Mouse (Mus musculus) yolk sac, embryonic 10.5 days (tissue): ENCODE results near the gene 4930535I16Rik.
A peak's percentile ranks its signal among the peaks of the same experiment; 100 is the strongest.
"Not testable (repeated sequence)": the region's sequence is repeated elsewhere in the genome, so short reads cannot be mapped to it uniquely, and the experiment has no call there.

Experiments
- DNase-seq: peaks from one replicate; pipeline ENCODE4 v3.0.0-alpha.2; 2017; ENCODE audit warnings: low spot score

The 4930535I16Rik gene

DNA sequence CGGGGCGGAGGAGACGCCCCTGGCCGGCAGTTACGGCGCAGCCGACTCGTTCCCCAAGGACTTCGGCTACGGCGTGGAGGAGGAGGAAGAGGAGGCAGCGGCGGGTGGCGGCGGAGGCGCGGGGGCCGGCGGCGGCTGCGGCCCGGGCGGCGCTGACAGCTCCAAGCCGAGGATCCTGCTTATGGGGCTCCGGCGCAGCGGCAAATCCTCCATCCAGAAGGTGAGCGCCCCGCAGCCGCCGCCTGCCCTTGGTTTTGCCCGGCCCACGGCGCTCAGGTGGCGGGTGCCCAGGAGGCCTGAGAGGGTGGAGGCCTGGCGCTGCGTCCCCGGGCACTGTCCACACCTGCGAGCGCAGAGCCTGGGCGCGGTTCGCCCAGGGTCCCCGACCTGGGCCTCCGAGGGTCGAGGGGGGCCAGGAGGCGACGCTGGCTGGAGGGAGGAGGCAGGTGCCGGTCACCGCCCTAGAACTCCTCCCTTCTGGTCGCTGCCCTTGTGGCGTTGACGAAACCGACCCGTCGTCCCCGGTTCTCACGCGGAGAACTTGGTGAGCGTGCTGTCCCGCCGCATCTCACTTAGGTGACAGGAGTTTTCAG, at the start of gene 4930535I16Rik:
TSS of gene 4930535I16Rik (minus strand) at position 475 of the 593 bp plus-strand sequence.
- DNase-seq, result peak; percentile 55

DNA sequence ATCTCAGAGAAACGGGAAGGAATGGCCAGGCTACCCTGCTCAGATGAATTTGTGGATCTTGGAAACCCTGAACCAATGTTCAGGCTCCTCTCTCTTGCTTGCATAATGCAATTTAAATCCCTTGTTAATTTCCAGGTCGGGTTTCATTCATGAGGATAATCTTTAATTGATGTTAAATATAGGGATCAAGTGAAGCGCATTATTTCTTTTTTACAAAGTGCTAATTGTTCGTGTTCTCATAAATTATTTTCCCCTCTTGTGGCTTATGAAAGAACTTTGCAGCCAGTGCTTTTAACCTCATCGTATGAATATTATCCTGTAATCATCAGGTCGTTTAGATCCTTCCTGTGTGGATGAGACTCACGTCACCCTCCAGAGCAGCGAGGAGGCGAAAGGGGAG, 44.9 kb upstream of the 4930535I16Rik start:
- DNase-seq, result no peak

DNA sequence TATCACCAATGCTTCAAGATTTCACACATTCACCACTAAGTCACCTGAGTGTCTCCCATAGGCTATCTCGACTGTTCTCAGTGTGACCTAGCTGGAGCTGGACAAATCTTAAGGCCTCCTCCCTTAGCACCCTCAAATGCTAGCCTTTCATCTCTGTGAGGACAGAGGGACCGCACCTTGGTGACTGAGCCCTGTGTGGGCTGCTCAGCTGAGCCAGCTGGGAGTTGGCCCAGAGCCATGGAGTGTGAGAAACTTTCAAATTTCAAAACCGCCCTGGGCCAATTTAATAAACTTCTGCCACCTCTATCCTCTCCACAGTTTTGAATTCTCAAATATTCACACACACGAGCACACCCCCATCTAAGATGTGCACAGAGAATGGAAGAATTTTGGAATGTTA, 43.1 kb upstream of the 4930535I16Rik start:
- no peak for DNase-seq

DNA sequence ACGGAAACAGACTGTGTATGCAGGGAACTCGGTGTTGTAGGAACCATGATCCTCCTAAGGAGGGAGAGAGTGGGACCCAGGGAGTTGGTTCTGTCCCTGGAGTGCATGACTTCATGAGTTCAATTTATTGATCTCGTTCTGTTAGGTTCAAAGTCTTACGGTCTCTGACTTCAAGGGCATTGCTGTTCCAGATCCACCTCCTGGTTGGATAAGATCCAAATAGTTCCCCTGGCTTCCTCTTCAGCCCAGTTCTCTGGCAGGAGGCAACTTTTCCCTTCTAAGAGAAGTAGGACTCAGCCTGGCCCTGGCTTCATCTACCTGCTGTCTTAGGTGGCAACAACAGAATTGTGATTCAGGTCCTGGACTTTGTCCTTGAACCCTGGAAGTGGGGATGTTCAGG, 40.1 kb upstream of the 4930535I16Rik start:
- DNase-seq, result no peak

DNA sequence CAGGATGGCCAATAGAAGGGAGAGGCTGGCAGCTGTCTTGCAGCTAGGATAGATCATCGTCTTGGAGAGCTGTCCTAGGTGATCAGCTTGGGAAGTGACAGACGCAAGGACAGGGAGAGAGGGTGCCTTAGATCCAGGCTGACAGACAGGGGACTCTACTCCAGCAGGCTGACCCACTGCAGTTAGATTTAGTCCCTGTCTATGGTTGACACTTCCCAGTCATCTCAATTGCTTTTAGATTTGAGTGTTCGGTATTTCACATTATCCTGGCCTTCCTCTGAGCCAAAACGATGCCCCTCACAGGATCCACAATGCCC, 39.6 kb upstream of the 4930535I16Rik start:
- no peak for DNase-seq

DNA sequence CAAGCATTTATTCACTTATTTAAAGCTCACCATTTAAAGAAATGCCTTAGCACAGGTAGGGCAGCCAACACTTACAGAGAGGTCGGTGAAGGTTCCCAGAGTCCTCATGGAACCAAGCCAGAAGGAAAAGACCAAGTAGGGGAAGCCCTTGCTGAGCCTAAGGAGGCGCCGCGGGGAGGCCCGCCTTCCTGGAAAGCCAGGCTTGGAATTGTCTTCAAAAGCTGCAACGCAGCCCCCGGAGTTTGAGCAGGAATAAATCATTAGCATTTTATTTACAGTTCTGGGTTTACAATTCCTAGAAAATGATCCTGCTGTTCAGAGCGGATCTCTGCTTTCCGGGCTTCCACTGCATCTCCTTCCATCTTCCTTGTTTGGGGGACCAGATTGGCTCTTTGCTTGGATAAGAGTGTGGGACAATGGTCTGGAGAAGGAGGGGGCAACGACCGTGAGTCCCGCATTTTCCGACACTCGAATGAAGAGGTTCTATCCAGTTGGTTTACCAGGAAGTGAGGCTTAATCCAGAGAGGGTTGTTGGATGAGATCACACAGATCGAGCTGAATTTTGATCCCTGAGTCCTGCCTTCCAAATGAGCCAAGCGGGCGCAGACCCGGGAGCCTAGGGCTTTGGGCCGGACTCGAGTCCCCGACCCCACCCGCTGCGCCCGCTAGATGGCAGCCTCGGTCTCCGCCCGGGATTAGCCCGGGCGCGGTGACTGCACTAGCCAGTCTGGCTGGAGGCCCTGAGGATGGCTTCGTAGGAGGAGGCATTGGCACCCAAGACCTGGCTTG, 39.1 kb upstream of the 4930535I16Rik start:
- DNase-seq, result peak; percentile 67

DNA sequence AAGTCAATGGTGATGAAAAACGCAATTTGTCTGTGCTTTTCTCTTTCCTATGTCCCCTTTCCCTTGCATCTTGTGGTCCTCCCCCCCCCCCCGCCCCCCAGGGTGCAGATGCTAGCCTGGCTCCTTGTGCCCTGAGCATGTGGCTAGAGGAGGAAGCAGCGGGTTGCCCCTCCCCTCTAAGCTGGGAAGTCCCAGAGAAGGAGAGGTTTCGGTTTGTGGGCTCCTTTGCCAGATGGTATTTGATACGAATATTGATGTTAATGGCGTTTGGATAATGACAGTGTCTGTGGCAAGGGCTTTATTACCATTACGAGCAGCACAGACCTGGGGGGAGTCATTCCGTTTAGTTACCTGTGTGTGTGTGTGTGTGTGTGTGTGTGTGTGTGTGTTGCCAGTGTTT, 34.2 kb upstream of the 4930535I16Rik start:
- no peak for DNase-seq

DNA sequence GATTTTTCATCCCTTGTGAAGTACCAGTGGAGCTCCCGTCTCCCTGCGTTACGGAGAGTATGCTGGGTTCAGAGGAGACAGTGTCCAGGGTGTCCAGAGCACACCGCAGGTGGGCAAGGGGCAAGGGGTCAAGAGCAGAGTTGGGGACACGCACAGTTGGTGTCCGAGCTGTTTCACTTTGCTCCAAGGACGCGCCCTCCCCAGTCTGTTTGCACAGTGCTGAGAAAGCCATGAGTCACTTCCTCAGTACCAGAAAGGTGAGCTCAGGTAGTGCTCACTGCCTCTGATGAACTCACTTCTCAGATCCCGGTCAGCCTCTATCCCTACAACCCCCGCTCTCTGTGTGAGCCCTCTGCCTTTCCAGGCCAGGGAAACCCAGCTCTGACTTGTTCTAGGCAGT, 31.8 kb upstream of the 4930535I16Rik start:
- DNase-seq, result peak; percentile 59

DNA sequence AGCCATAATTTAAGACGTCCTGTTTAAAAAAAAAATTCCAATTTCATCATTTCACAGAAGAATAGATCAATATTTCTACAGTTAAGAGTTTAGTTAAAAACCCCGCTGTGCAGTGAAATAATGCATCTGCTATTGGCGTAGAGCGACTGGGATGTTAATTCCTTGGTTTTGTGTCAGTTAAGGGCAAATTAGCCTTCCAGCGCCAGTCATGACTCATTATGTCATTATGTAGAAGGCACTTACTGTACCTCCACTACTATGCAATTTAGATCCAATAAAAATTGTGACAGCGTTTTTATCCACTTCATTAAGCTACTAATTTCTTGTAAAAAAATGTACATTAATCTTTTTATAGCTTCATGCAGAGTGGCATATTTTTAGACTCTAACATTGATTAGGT, 31.1 kb upstream of the 4930535I16Rik start:
- no peak for DNase-seq

DNA sequence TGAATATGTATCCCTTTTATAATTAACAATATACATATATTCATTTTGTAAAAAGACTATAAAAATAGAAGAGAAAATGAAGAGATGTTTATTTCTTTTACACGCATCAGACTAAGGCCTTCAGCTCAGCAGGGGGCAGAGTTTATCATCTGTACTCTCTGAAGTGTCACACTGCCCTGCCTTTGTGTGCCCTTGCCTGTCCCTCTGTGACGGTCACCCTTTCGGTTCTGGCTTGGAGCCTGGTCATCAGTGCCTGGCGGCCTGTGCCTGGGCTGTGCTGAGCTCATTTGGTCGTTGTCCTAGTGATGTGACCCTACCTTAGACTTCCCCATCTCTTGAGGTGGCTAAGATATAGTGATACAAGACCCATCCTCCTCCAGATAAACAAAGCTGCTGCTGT, 29.3 kb upstream of the 4930535I16Rik start:
- no peak for DNase-seq

DNA sequence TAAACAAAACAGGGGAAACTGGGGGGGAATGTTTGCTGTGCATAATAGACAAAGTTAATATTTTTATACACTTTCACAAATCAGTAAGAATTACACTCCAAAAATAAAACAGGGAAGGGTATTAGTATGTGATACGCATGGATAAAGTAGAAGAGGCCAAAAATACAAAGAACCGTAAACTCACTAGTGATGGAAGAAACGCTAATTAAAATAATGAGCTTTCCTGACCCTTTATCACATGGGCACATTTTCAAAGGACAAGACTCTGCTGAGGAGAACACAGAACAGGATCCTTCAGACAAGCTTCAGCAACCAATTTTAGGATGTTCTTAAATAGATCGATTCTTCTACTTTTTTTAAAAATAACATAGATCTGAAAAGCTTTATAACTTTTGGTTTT, 28.9 kb upstream of the 4930535I16Rik start:
- no peak for DNase-seq

DNA sequence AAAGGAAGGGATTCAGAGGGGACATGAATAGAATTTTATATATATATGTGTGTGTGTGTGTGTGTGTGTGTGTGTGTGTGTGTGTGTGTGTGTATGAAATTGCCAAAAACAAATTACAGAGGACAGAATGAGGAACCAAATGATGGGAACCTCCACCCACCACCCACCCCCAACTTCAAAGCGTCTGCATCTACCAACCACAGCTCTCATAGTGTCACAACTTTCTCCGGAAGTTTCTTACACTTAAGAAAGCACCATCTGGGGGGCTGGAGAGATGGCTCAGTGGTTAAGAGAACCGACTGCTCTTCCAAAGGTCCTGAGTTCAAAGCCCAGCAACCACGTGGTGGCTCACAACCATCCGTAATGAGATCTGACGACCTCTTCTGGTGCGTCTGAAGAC, 23.1 kb upstream of the 4930535I16Rik start:
- not testable (repeated sequence) for DNase-seq

DNA sequence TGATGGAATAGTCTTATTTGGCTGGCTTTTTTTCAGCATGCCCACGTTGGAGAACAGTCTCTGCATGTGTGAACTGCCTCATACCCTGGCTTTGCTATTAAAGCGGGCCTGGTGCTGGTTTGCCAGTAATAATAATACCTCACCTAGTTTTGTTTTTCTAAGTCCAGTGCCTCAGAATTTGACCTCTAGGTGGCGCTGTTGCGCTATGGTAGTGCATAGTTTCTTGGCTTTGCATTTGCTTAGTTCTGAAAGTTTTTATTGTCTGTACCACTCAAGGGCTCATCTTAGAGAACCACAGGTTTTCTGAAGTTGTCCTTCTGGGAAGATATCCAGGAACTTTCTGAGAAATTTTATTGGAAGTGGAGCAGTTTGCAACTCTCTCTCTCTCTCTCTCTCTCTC, 22.0 kb upstream of the 4930535I16Rik start:
- DNase-seq, result peak; percentile 53

DNA sequence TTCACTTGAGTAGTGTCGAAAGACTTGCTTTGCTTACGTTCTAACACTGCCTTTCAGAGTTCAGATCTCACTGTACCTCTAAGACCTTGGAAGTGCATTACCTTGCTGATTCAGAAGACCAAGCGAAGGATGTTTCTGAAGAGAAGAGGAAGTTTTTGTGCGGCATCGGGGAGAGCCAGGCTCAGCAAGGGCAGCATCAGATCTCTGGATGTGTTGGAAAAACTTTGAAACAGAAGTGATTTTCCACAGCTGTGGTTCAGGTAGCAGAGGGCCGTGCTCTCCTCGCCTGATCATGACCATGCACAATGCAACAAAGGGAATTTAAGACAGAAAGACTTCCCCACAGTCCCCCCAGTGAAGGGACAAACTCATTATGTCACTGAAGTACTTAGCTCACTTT, 18.2 kb upstream of the 4930535I16Rik start:
- no peak for DNase-seq

DNA sequence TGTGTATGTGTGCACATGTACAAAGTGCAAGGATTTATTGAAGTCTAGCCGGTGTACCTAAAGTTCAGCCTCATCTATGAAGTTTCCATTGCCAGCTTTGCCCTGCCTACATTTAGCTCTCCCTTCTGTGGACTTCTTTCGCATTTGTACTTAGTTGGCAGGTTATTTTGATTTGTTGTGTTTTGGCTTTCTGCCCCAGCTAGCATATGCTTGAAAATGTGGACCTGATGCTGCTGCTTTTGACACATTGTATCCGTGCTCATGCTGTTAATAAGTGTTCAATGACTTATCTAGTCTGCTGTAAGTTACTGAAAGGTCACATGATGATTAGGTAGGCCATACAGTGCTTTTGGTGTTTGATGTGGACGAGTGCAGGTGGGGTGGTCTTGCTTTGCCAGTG, 16.5 kb upstream of the 4930535I16Rik start:
- no peak for DNase-seq

DNA sequence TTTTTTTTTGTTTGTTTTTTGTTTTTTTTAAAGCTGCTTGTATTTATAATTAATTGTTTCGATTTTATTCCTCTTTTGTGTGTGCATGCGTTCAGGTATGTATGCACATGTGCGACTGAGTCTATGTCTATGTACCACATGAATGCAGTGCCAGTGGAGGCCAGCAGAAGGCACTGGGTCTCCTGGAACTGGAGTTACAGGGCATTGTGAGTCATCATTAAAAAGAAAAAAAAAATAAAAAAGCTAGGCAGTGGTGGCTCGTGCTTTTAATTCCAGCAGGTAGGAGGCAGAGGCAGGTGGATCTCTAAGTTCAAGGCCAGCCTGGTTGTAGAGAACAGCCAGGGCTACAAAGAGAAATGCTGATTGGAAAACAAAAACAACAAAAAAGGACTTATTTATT, 12.2 kb upstream of the 4930535I16Rik start:
- no peak for DNase-seq

DNA sequence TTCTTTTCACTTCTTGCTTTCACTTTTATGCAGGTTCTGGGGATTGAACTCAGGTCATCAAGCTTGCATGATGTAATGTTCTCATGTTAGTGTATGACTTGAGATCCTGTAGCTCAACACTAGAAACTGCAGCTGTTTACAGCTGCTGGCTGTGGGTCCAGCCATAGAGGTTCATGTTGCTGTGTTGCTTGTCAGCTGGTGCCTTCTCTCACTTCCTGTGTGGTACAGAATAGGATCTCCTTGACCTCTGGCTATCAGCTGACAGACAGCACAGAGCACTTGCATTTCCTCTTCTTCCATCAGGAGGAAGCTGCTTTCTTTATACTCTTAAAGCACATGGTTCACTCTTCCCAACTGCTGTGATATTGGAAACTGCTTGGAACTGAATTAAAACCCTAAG, 10.1 kb upstream of the 4930535I16Rik start:
- no peak for DNase-seq

DNA sequence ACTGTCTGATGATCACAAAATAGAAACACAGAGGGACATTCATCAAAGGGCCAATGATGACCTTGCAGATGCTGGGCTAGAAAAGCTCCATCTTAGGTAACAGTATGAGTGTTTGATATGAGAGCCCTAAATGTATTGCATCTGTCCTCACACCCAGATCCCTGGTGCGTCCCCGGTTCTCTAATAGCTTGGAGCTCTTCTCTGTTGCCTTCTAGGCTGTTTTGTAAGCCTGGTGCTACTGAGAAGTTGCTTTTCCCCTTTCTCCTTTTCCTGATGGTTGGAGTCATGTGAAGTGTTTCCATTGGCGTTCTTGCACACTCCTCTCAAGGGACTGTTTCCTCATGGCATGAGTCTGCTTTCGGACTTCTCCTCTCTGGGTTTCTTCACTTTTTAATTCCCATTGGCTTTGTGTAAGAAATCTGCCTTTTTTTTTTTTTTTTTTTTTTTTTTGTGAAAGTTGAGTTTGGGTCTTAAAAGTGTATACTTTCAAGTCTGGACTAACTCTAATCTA, 3.3 kb upstream of the 4930535I16Rik start:
- DNase-seq, result no peak

DNA sequence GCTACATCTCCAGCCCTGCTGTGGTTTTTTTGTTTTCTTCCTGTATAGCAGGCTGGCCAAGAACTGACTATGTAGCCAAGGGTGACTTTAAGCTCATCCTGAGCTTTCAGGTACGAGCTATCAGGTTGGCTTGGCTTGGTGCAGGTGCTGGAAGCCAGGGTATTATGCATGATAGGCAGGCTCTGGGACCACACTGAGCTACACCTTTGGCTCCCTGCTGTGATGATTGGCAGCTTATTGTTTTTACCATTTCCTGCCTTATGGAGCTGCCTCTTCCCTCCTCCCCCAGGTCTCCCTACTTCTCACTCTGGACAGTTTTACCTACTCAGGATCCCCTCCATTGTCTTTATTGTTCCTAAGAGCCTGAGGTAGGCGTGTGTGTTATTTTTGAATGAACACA, 1.0 kb upstream of the 4930535I16Rik start:
- DNase-seq, result no peak

DNA sequence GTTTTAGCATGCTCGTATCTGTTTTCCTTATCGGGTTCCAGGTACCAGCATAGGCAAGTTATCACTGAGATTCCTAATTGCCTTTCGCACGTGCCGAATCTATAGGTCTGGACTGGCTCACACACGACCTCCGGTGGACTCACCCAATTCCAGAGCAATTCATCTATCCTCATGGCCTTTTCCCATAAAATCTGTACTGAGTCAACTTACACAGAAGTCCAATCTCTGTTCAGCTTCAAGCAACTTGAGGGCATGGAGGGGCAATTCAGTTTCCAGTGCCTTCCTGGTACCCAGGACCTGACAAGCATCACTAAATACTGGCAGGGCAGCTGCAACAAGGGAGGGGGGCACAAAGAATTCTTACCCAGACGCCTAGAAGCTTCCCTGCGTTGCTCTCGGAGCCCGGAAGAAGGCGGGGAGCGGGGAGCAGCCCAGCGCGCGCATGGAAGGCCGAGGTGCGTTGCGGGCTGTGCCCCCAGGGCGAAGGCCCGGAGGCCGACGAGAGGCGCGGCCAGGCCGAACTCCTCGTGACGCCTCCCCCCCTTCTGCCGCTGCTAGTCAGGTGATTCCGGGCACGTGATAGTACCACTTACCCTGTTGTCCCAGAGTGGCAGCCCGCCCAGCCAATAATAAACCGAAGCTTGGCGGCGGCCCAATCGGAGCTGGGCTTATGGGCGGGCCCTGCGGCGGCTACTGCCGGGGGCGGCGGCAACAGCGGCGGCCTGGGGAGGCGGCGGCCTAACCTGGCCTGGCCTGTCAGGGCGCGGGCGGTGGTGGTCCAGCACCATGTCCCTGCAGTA, 874 bp downstream of the 4930535I16Rik start, which contains the start of gene Rragc:
TSS of gene Rragc (plus strand) at position 699 of the 800 bp plus-strand sequence.
- peak; percentile 99 for DNase-seq

DNA sequence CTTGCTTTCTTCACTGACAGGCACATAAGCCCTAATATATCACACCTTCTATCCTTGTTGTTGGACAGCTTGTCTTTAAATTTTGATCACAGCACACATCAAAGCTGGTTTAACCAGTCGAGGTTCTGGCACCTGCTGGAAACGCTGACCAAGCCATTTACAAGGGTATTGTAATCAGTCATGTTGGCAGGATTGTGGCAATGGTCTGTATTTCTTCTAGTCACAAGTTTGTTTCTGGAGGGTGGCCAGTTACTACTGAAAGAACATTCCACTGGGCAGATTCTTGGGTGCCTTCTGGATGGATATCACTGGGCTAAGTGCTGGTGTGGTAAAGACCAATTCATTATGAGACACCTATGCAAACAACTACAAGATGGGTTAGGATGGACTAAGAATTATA, 5.4 kb downstream of the 4930535I16Rik start:
- DNase-seq, result no peak

DNA sequence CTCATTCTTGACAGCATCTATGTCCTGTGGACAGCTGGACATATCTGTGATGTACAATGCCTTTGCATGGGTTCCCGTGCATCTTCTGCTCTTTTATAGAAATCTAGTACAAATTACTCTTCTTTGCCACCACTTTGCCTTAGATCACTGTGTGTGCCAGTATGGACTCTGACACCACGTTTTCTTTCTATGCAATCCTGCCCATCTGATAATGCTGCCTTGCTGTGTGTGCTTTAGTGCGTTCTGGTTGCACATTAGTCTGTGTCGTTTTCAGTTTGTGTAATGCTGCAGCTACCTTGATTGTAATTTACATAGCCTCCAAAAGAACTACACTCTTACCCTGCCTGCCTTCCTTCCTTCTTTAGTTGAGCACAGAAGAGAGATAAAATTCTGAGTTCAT, 6.3 kb downstream of the 4930535I16Rik start:
- no peak for DNase-seq

DNA sequence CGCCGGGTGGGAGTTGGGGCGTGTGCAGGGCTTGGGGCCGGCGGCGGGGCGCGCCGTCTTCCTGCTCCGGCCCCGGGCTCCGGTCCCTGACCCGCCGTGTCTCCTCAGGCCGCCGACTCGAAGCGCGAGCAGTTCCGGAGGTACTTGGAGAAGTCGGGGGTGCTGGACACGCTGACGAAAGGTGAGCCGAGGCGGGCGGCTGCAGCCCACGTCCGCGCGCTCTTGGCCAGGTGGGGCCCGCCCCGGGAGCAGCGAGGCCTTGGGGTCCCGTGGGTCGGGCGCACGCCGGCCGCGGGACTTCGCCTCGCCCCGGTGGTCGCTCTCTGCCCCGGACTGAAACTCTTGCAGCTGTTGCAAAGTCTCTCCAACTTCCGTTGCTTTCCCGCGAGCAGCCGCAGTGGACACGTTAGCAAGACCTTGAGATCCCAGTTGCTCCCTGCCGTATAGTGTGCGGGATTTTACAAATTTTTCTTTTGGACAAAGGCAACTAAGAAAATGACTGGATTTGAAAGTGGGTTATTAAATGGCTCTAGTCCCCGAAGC, 12.6 kb downstream of the 4930535I16Rik start:
- no peak for DNase-seq
